Mouse (Mus musculus): Measurements from ENCODE around the gene Apobec3. TPM values are rescaled to one million over a fixed set of nuclear protein-coding genes. Genes with fewer than 3 reads are reported as not detected.

The Apobec3 gene
- total RNA-seq (2014; fragmentation: Nextera tagmentation) (243 and 293 TPM in 2 replicates), total RNA-seq (2017) (135 and 175 TPM in 2 replicates)

DNA sequence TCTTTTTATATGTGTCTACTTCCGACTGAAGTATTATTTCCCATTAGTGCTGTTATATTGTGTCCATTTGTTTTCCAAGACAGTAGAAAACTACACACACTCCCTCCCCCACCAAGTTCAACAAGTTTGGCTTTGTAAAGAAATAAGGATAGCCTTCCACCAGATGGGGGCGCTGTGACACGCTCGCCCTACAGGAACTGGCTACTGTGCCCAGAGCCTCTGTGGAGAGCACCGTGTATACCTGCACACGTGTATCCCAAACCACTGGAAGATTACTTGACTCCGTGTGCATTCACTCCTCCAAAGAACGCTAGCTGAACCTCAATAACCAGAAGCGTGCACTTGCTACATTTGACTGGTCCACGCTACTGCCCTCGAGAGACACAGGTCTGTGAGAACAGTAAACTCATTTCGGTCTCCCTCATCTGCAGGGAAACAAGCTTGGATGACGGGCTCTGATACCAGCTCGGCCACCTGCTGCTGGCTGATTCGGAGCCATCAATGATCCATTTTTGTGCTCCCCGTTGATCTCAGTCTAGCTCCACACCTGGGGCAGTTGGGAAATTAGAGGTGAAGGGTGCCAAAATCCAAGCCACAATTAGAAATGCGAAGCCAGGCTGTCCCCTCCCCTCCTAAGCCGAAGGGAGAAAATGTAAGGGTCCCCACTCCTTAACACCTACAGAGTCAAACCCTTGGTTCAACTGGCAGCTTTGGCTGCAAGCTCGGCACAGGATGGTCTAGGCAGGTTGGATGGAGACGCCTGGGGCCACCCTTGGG, at the start of gene Apobec3:
Apobec3 (plus strand) TSS at position 224 of the 777 bp plus-strand sequence.
- peak; percentile 59 for ATAC-seq (replicated peaks; ENCODE audit: low FRiP score, low TSS enrichment, poor library complexity, severe bottlenecking)

DNA sequence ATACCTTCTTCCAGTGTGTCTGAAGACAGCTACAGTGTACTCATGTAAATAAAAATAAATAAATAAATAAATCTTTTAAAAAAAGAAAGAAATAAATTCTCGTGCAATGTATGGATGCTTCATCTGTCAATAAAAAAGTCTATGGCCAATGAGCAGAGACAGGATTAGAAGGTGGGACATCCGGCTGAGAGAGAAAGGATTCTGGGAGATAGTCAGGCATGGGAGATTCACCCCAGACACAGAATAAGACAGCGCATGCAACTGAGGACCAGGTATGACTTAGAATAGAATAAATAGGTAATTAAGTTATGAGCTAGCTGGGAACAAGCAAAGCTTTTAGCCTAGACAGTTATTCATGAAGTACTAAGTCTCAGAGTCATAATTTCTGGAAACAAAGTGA, 48.5 kb upstream of the Apobec3 start:
- no peak for ATAC-seq (replicated peaks; ENCODE audit: low FRiP score, low TSS enrichment, poor library complexity, severe bottlenecking)

DNA sequence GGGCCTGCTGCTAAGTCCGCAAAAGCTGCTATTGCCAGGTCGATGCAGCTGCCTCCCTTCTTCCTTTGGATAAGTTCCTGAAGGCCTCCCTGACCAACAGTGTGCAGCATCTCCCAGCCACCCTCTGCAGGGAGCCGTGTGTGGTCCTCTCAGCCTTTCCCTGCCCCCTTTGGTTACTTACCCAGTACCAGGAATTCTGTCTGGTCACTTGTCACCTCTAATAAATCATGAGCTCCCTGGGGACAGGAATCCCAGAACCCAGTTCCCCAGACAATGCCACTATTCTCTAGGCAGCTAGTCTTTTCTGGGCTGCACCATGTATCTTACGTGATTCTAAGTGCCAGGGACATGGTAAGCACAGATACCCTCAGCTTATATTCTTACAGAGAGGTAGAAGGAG, 45.5 kb upstream of the Apobec3 start:
- no peak for ATAC-seq (replicated peaks; ENCODE audit: low FRiP score, low TSS enrichment, poor library complexity, severe bottlenecking)

DNA sequence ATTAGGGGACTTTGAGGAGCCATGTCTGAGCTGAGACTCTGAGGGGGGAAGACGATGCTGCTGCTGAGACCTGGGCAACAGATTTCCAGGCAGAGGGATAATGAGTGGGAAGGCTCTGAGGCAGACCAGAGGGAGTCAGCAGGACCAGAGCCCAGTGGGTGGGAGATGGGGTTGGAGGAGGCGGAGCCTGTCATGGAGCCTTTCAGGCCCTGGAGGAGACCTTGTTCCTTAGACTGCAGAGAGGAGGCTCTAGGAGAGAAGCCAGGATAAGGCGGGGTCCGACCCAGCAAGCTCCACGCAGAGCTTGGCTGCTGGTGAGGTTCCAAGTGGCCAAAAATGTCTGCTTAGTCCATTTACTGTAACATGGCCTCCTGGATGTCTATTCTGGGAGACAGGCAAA, 44.4 kb upstream of the Apobec3 start:
- ATAC-seq (replicated peaks; ENCODE audit: low FRiP score, low TSS enrichment, poor library complexity, severe bottlenecking) = no peak

DNA sequence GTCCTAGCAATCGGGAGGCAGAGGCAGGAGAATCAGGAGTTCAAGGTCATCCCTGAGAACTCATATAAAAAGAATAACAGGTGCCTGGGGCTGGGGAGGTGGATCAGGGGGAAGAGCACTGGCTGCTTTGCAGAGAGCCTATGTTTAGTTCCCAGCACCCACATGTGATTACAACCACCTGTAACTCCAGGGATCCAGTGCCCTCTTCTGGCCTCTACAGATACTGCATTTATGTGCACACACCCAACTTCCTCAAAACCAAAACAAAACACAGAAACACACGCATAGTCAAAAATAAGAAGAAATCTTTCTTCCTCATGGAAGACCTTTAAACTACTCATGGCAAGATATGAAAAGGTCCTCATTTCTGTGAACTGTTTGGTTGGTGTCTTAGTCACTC, 41.3 kb upstream of the Apobec3 start:
- ATAC-seq (replicated peaks; ENCODE audit: low FRiP score, low TSS enrichment, poor library complexity, severe bottlenecking) = no peak

DNA sequence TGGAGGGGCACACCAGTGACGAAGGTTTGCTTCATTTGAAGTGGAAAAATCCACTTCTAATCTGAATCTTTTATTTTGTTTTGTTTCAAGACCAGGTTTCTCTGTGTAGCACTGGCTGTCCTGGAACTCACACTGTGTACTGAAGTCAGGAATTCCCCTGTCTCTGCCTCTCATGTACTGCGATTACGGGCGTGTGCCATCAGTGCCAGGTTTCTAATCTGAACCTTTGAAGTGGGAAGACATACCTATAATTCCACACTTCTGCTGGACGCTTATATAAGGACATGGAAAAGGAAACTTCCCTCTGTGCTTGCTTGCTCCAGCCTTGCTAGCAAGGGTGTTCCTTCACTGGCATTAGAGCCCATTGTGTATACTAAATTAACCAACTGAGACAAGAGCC, 32.5 kb upstream of the Apobec3 start:
- no peak for ATAC-seq (replicated peaks; ENCODE audit: low FRiP score, low TSS enrichment, poor library complexity, severe bottlenecking)

DNA sequence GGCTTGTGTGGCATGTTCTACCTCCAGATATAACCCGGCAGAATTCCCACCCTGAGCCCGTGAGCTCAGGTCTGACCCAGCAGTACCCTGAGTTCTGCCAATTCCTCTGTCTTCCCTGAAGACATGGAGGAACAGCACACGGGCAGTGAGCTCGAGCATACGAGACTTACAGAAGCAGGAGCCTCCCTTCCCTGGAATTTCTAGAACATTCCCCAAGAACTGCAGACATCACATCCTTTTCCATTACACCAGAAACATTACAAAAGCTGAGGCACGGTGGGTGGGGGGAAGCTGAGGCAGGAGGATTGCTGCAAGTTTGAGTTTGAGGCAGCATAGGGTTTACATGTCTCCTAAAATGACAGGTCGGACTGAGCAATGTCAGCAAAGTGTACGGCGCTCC, 31.6 kb upstream of the Apobec3 start:
- no peak for ATAC-seq (replicated peaks; ENCODE audit: low FRiP score, low TSS enrichment, poor library complexity, severe bottlenecking)

DNA sequence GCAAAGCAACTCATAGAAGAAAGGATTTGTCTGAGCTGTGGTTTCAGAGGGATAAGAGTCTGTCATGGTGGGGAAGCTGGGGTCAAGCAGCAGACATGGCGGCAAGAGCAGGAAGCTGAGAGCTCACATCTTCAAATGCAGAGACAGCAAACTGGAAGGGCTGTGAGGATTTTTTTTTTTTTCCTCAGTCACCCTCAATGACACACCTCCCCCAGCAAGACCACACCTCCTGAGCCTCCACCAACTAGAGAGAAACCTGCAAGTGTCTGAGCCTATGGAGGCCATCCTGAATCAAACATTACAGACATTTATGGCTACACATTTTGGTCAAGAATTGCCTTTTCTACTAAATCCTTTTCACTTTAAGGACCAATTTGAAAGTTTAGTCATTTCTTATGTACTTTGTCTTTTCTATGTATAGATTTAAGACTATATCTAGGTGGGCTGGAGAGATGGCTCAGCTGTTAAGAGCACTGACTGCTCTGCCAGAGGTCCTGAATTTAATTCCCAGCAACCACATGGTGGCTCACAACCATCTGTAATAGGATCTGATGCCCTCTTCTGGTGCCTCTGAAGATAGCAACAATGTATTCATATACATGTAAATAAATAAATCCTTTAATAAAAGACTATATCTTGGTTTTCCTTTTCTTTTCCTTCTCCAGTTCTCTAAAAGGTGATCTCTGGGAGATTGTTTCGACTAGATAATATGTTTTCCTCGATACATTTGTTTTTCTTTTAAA, 24.0 kb upstream of the Apobec3 start:
- ATAC-seq (replicated peaks; ENCODE audit: low FRiP score, low TSS enrichment, poor library complexity, severe bottlenecking) = no peak

DNA sequence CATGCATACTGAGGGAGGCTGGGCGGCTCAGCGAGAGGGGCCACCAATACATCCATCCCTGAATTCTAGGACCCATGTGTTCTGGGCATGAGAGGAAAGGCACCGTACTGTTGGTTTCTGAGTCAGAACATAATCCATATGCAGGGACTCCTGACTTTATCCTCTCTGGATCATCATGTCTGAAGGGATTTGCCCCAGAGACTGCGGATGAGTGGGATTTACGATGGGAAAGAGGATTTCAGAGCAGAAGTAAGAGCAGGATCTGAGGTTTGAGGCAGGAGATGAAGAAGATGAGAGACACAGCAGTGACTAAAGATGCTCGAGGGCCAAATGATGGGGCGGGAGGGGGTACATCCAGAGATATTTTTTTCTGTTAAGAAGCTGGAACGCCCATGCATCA, 17.9 kb upstream of the Apobec3 start:
- ATAC-seq (replicated peaks; ENCODE audit: low FRiP score, low TSS enrichment, poor library complexity, severe bottlenecking) = no peak

DNA sequence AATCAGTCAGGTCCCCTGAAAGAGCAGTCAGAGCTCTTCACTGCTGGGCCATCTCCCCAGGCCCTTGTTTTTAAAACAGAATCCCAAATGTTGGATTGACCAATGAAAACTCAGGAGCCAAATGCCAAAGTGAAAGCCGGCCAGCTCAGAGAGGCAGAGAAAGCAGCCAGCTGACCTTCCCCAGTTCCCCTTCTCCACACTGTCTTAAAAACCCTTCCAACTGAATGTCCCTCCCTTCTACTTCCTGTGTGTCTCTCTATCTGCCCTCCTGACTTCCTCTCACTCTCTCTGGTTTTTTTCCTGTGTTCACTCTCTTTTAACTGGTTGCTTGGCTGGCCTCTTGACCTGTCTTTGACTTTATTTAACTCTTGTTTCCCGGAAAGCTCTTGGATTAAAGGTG, 17.5 kb upstream of the Apobec3 start:
- no peak for ATAC-seq (replicated peaks; ENCODE audit: low FRiP score, low TSS enrichment, poor library complexity, severe bottlenecking)

DNA sequence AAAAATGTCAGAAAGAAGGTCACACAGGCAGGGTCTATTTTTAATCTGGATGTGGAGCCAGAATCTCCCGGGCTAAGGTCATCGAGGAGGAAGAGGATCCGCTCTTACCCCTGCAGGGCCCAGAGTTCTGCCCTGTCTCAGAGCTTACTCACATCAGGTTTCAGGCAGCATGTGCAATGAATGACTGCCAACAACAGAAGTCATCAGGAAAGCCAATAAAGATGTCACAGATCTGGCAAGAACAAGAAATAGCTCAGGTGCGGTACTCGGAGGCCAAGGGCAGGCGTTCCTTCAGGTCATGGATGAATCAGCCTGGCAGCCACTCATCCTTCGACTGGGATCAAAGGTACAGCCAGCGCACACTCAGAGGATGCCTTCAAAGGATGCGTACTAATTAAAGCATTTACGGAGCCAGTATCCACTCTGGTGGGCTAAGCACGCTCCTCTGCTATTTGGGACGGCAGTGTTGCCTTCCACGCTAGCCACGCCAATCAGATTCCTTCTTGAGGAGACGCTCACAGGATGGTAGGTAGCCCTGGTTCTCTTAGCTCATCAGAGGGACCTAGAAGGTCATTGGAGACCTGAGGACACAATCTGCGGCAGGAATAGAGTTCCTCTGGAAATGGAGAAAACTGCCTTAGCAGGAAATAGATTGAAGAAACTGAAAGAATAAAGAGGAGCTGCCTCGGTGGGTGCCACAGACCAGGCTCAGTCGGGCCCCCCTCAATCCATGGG, 16.0 kb upstream of the Apobec3 start:
- ATAC-seq (replicated peaks; ENCODE audit: low FRiP score, low TSS enrichment, poor library complexity, severe bottlenecking) = no peak

DNA sequence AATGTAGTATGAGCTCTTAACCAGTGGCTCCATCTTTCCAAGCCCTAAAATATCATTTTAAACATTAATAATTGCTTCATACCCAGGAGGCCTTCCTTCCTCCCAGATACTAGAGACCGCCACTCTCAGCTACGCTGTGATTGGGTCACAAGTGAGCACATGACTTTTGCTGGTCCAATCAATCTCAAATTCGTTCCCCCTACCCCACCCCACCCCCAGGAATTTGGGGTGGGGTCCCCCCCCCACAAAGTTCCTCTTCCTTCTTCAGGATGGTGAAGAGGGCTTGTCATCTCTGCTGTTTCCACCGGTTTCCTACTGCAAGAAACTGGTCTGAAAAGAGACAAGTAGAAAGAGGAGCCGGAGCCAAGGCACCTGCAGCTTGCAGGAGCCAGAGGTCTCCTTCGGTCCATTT, 12.7 kb upstream of the Apobec3 start:
- ATAC-seq (replicated peaks; ENCODE audit: low FRiP score, low TSS enrichment, poor library complexity, severe bottlenecking) = no peak

DNA sequence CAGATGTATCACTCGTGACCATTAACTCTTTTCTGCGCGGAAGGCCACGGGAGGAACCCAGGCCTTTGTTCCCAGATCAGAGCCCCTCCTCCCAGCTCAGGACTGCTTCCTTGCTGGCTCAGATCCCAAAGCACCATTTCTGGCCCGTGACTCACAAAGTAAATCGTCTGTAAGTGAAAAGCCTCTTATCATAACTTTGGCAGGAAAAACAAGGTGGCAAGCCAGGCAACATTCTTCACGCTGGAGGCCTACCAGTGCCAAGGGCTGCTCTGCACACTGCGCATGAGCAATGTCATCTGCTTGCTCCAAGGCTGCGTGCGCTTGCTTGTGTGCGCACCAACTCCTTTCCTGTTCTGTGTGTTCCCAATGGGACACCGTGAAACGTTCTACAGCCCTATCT, 12.1 kb upstream of the Apobec3 start:
- ATAC-seq (replicated peaks; ENCODE audit: low FRiP score, low TSS enrichment, poor library complexity, severe bottlenecking) = peak; percentile 55; the same call in 1 of the 2 replicates

DNA sequence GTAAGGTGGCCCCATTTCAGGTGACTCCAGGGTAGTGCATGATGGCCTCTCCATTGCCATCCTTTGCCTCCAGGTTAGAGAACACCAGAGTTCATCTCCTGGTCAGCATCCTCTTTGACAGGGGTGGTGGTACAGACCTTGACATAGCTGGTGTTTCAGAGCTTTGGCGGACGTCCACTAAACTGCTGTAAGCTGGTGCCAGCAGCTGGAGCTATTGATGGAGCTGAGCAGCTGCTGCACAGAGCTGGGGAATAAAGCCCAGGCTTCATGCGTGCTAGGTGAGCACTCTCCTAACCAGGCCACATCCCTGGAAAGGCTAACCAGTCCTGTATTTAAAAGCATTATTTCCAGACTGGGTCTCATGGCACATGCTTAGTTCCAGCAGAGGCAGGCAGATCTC, 11.0 kb upstream of the Apobec3 start:
- no peak for ATAC-seq (replicated peaks; ENCODE audit: low FRiP score, low TSS enrichment, poor library complexity, severe bottlenecking)

DNA sequence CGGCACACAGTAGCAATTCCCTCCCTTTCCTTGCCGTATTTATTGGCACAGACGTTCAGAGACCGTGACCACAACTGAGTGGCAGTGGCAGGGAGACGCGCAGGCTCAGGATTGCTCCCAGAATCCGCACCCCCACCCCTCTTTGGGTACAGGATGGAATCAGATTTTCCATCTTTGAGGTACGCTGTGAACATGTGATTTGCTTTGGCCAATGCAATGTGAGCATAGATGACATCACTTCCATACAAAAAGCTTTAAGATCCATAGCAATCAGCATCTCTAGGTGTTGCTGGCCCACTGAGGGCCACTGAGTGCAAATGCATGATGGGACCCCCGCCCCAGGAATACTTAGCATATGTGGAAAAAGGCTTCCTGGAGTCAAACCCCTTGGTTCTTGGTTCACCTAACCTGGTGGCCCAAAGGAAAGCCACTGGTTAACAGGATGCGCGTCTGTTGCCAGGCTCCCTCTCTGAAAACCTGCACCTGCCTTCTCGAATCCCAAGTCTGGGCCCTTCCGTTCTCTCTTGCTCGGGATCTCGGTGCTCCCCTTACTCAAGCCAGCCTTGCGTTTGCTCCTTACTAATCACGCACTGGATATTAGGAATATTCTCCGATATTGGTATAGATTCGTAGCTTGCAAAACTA, 8.7 kb upstream of the Apobec3 start:
- no peak for ATAC-seq (replicated peaks; ENCODE audit: low FRiP score, low TSS enrichment, poor library complexity, severe bottlenecking)

DNA sequence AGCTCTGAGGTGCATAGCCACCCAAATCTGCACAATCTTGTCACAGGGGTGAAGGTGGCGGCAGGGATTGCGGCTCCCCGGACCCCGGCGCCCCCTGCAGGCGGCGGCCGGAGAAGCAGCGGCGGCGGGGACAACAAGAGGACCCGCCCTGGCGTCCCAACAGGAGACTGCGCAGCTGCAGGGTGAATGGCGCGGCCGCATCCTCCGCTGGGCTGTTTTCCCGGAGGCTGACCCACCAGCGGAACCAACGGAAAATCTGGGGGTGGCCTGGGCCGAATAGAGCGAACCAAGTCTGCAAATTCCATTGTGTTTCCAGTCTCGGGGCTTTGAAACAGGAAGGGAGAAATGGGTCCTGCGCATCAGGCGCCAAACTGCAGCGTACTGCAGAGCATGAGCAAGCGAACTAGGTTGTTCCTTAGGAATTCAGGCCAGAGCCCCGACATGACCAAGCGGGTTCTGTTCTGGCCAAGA, 8.1 kb upstream of the Apobec3 start:
- peak; percentile 86 for ATAC-seq (replicated peaks; ENCODE audit: low FRiP score, low TSS enrichment, poor library complexity, severe bottlenecking)

DNA sequence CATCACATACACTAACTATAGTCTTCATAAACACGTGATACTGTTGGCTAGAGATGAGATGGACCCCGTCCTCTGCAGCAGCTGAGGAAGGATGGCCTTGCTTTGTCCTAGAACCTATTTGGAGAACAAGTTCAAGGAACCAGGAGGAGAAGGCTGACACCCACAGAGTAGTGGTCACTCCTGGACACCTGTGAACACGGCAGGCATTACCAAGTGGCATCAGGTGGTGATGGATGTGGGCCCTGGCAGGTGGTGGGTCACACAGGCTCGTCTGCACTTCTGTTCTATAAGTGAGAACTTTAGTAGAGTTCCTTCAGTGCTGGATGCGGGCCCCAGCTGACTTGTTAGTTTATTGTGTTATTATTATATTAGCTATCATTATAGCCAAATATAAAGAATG, 6.6 kb upstream of the Apobec3 start:
- ATAC-seq (replicated peaks; ENCODE audit: low FRiP score, low TSS enrichment, poor library complexity, severe bottlenecking) = no peak

DNA sequence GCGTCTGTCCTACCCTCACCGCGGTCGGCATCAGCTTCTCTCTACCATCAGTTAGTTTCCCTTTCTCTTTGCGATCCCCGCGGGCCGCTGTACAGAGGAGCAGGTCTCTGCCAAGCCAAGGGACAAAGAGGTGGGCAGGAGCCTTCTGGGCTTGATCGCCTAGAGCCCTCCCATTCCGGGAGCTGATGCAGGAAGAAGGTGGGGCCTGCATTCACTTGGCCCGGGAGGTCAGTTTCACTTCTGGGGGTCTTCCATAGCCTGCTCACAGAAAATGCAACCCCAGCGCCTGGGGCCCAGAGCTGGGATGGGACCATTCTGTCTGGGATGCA, 718 bp downstream of the Apobec3 start:
- peak; percentile 63 for ATAC-seq (replicated peaks; ENCODE audit: low FRiP score, low TSS enrichment, poor library complexity, severe bottlenecking)

DNA sequence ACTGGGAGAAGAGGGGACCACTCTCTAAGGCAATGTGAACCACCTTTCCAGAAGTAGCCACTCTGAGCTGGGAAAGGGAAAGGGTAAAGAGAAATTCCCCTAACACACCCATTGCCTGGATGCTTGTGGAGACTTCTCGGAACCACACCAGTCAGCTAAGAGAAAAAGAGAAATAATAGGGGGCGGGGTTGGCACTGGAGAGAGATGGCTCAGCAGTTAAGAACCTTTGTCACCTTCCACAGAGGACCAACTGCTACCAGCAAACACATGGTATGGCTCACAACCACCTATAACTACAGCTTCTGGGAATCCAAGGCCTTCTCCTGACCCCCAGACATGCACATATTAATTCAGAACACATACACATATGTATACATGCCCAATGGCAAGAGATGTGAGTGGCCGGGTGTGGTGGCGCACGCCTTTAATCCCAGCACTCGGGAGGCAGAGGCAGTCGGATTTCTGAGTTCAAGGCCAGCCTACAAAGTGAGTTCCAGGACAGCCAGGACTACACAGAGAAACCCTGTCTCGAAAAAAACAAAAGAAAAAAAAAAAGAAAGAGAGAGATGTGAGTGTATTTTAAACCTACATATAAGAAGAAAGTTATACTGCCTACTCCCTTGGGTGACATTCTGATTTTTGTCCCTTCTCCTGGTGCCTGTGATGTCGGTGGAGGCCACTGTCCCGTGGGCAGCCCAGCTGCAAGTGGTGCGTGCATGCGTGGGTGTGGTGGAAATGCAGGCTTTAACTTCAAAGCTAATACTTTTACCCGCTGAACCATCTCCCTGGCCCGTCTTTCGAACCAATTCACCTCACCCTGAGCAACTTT, 1.8 kb downstream of the Apobec3 start:
- ATAC-seq (replicated peaks; ENCODE audit: low FRiP score, low TSS enrichment, poor library complexity, severe bottlenecking) = peak; percentile 15; the same call in 1 of the 2 replicates

Measured in megakaryocyte-erythroid progenitor cell, adult 5-6 weeks (primary cell).